Mouse (Mus musculus) layer of hippocampus, postnatal 25 days (tissue): ENCODE measurements around the gene Calr3. TPM values are rescaled to one million over a fixed set of nuclear protein-coding genes. Genes with fewer than 3 reads are reported as not detected.

ENCODE experiments used
- DNase-seq, 2 experiments: peaks; one replicate each; pipeline ENCODE4 v3.0.0; 2022; ENCODE audit warnings: mixed read lengths in 2 of 2, low spot score in 1 of 2; ENCODE audit errors: extremely low spot score in 1 of 2
- total RNA-seq, 2 experiments: library from RNA; stranded (reverse); gene quantifications; 2 replicates each; pipeline ENCODE4 v1.2.3; 2021

The Calr3 gene
- total RNA-seq, 2 experiments from 2014 or later, result 0.69 to 0.85 TPM

DNA sequence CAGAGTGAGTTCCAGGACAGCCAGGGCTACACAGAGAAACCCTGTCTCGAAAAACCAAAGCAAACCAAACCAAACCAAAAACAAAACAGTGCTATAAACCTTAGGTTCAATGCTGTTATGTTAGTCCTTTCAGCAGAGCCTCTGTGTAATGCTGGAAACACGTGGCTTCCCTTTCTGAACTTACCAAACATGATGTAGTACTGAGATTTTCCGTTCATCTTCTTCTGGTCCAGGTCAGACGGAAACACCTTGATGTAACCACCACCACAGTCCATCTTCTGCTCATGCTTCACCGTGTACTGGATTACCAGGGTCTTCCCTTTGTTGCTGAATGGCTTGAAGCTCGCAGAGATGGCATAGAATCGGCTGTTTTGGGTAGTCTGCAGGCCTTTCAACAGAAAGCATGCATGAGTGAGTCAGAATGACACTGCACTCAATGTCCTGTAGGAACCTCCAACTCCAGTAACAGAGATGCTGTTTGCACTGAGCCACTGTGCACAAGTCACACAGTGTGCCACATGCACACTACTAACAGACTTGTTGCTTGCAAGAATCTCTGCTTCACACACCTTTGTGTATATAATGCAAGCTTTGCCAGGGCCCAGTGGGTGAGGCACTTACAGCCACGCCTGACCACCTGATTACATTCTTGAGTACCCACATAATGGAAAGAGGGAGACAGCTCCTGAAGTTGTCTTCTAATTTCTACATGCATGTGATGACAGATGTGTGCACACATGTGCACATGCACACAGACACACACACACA is 5.2 kb downstream of the Calr3 start:
- no peak for DNase-seq

DNA sequence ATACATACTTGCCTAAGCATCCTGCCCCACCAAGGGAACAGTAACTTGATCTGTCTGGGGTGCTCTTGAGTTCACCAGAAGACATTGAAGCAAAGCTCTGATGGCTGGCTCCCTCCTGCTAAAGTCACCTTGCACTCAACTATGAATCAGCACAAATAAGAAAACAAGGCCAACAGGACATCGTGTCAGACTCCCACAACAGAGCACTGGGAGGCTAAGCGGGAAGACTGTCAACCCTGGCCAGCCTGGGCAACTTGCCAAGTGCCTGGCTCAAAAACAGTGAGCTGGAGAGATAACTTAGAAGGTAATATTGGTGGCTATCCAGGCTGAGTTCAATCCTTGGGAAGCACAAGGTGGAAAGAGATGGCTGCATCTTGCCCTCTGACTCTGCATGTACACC is 8.7 kb downstream of the Calr3 start:
- DNase-seq, result no peak

DNA sequence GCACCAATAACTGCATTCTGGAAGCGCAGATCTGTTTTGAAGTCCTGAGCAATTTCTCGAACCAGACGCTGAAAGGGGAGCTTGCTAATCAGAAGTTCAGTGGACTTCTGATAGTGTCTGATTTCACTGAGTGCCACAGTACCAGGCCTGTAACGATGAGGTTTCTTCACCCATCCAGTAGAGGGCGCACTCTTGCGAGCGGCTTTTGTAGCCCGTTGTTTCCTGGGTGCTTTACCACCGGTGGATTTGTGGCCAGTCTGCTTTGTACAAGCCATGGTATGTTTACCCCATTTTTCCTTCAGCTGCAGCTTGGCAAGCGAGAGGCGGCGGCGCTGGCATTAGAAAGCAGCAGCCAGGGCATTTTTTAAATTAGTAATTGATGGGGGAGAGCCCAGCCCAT is 14.0 kb downstream of the Calr3 start:
- DNase-seq, result no peak

DNA sequence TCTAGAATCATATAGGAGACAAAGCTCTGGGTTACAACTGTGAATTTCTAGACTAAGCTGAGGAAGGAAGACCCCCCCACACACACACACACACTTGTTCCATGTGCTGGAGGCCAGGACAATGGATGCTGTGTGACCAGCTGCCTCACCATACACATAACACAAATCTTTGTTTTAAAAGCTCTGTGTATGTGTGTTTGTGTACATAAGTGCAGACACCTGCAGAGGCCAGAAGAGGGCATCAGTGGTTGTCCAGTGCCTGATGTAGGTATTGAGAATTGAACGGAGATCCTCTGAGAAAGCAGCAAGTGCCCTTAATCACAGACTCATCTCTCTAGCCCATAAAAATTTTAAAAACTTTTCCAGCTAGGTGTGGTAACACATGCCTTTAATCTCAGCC is 20.7 kb downstream of the Calr3 start:
- DNase-seq, result no peak

DNA sequence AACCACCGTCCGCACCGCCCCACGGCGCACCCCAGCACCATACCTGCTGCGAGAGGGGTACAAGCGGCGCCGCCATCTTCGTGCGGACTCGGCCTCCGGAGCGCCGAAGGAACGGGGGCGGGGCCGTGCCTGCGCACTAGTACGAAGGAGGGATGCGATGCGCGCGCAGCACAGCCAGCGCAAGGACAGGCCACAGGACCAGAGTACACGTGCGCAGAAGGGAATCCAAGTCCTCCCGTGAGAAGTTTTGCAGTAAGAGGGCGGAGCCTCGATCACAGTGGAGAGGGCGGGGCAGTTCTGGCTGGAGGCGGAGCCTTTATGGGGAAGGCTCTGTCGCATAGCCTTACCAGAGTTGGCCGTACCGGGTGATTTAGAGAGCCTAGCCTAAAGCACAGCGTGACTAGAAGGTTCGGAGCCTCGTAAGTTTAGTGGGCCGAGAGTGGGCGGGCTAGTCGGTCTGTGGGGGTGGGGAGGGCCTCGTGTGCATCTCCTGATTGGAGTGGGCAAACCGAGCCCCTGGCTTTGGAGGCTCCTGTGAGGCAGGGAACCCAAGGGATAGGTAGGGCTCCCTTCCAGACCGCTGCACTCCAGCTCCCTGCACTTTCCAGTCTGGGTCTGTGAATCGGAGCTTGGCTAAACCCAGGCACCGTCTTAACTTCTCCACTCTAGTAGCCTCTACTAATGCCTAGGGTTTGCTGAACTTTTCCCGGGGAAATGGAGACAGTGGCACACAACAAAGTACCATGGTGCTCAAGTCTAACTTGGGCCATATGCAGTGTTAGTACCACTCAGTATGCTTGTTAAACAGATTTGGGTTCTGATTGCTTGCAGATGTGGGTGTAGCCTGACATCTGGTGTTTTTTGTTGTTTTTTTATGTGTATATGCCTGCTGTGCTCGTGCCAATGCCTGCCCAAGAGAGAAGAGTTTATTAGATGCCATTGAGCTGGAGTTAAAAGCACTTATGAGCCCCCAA is 22.0 kb downstream of the Calr3 start, which contains the start of gene Eps15l1:
TSS of gene Eps15l1 (minus strand) at position 99 of the 974 bp plus-strand sequence.
- DNase-seq, result peak; percentile 92 to 97

DNA sequence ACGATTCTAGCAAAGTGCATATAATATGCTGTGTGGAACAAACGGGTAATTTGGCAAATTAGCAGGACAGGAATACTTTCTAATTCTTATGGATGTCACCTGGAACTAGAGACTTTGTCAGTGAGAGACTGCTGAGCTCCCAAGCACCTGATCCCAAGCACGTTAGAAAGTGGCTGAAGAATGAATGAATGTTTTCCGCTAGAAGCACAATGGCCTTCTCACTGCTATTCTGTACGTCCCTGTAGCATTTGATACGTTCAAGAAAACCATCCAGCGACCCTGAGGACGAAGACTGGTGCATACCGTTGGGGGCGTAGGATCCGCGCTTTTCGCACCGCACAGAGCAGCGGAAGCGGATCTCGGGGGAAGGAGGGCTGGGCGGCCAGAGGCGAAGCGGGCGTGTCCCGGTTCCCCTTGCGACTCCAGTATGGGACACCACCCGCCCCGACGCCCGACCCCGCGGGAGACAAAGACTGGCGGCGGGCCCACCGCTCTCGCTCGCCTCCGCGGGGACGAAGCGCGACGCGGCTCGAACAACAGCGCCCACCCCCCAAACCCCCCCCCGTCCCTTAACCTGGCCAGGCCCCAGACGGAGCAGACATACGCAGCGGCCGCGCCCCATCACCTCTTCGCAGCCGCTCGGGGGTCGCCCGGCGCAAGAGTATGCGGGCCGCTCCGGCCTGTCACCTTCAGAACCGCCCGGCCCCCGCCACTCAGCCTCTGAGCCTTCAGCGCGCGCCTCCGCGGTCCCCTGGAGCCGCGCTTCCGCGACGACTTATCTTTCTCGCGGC is 22.9 kb downstream of the Calr3 start:
- DNase-seq, result peak; percentile 25 to 35

DNA sequence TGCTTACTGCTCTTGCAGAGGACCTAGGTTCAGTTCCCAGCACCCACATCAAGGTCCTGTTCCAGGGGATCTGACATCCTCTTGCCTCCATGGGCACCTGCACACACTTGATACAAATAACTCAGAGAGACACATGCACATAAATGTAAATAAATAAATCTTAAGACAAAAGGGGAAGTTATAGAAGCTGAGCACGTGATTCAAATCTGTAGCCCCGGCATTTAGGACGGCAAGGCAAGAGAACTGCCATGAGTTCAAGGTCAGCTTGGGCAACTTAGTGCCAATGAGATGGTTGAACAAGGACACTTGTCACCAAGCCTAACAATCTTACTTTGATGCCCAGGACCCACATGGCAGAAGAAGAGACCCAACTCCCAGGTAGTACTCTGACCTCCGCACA is 25.6 kb downstream of the Calr3 start:
- DNase-seq, result no peak

DNA sequence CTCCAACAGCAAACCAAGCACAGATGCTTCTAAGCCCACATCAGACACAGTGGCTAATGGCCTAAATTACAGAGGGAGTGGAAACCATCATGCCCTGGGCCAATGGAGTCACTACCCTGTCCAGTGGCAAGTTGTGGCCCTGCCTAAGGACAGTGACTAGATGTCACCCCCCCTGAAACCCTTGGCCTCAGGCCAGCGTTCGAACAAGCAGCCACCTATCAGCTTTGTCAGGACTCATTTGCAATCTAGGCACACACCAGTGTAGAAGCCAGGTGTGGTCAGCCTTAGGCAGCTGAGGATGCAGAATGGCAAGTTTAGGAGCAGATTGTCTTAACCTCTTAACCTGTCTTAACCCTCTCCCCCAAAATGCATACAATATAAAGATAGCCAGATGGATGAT is 28.4 kb downstream of the Calr3 start:
- no peak for DNase-seq

DNA sequence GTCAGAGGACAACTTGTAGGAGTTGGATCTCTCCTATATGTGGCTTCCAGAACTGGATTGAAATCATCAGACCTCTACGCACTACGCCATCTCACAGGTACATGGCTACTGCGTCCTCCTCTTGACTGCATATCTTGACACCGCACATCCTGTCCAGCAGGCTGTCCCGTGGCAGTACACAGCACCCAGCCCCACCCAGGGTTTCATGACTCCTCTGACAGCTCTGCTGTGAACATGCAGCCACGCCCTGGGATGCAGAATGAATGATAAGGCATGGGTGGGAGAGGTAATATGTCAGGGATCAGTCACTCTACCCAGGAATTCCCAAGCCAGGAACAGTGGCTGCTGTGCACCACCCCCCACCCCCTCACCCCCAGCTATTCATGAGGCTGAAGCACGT is 29.8 kb downstream of the Calr3 start:
- no peak for DNase-seq

DNA sequence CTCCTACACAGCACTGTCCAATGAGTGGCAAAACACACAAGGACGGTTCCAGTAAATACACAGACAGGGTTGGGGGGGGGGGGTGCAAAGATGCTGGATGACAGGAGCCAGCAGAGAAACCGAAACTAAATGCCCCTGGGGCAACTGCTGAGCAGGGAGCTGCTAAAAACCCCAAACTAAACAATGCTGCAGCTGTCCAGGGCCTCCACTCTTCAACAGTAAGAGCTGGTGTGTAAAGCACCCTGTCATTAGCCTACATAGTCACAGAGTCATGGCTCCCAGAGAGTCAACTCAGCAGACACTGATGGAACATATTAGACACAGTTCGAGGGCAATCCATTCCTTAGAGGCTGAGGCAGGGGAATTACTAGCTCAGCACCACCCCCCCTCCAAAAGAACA is 34.2 kb downstream of the Calr3 start:
- DNase-seq, result no peak

DNA sequence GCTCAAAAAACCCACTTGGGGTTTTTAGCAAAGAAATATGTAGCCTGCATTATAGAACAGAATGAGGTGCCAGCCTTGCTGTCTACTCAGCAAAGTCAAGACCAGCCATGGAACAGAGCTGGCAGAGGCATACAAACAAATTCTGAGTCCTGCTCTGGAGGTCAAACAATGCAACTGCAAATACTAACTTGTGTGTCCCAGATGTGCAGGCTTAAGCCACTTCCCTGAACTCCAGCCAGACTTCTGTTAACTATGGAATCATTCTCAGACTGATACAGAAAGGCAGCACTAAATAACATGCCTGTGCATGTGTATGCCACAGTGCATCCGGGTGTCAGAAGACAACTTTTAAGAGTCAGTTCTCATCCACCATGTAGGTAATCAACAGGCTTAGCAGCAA is 35.8 kb downstream of the Calr3 start:
- DNase-seq, result no peak

DNA sequence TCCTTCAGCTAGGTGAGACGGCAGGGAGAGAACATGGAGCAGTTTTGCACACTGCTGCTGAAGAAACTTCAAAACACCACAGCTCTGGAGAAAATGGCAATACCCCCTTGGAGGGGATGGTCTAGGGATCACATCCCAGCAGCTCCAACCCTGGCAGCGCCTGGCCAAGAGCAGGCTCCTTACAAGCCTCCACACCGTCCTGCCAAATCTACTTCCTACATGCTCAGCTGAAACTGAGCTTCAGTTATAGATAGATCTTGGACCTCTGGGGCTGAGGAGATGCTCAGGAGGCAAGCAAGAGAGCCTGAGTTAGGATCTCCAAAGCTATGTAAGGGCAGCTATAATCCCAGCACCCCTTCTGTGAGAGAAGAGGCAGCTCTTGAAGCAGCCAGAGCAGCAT is 40.7 kb downstream of the Calr3 start:
- DNase-seq, result no peak

DNA sequence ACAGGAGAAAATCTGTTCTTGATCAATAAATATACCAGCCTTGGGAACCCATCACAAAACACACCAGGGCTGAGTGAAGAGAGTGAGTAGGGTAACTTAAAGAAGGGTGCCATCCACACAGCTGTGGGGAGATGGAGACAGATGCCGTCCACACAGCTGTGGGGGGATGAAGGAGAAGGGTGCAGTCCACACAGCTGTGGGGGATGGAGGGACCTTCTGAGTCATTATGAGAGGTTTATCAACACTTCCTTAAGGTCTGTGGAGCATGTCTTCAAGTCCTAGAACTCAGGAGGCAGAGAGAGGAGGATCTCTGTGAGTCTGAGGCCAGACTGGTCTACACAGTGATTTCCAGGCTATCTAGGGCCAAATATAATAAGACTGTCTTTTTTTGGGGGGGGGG is 42.3 kb downstream of the Calr3 start:
- DNase-seq, result no peak

DNA sequence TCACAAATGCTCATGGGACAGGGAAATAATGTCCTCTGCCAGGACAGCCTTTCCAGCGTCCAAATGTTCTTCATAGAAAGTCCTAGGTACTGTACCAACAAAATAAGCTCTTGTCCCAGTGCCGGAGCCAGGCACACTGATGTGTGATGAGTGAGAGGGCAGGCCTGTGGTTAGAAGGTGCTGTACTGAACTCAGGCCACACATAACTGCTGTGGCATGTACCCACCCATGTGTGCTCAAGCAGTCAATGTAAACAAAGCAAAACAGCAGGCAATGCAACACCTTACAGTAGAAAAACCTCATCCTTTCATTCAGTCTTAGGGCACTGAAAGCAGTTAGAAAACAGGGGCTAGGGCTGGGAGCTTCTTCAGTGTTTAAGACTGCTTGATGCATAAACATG is 57.9 kb downstream of the Calr3 start:
- no peak for DNase-seq

DNA sequence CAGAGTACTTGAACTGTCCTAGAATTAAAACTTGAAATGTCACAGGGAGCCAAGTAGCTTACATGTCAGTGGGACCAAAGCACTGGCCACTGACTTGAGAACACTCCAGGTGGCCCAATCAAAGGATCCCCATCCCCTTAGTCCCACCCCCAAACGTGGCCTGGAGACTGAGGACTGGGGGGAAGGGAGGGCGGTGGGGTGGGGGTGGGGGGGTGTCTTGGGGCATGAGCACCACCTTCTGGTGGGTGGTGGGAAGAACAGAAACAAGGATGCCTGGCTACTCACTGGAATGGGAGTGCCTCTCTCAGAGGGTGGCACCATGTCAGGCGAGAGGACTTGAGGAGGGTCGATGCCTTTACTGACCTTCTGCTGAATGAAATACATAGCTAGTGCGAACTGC is 61.3 kb downstream of the Calr3 start:
- no peak for DNase-seq

DNA sequence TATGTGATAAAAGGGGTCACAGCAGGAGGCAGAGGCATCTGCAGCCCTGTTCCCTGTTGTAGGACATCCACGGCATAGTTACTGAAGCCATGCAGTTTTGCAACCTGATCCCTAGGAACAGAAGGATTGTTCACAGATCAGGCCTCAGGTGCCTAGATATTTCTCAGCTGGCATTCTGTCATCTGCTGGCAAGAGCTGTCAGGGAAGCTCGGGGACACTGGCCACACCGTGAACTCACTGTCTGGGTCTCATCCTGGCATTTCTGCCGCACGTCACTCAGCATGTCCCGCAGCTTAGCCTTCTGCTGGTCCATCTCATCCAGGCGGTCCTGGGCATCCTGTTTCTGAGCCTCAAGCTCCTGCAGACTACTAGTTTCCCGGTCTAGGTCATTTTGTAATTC is 63.0 kb downstream of the Calr3 start:
- no peak for DNase-seq

DNA sequence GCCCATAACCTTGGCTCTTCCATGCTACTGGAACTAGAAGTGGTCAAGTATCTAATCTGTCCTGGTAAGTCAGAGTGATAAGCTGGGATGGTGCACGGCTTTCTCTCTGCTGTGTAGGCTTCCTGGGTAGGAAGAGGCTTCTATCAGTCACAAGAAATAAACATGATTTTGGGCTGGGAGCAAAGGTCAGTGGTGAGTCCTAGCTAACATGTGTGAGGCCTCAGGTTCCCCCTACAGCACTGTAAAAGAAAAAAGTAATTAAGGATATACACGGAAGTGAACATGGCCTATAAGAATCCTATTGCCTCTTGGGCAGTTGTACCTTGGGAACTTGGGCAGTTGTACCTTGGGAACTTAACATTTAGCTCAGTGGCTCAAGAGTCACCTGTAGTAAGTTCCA is 66.8 kb downstream of the Calr3 start:
- DNase-seq, result no peak

DNA sequence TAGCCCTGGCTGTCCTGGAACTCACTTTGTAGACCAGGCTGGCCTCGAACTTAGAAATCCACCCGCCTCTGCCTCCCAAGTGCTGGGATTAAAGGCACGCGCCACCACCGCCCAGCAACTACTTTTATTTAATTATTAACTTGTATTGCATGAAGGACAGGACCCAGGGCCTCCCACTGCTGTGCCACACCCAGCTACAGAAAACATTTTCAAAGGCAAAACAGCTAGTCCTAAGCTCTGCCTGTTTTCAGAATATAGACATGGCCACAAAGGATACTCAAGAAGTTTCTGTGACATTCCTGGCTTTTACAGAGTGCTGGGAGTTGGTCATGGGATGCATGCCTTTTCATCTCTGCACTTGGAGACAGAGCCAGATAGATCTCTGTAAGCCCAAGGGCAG is 67.4 kb downstream of the Calr3 start:
- no peak for DNase-seq

DNA sequence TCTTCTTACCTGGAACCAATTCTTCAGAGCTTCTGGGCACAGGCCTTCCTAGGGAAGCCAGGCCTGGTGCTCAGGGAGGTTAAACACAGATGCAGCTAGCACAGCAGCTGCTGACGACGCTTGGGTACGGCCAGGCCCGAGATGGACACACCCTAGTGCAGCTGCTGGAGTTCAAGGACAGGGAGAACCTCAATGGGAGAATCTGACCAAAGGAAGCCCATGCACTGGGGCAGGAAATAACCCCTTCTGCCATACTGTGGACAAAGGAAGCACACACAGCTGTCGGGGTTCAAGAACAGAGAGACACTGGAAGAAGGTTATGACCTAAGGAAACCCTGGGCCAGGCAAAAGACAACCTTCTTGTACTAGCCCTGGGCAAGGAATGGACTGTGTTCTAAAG is 68.5 kb downstream of the Calr3 start:
- DNase-seq, result no peak
